Mouse (Mus musculus) embryonic fibroblast, embryonic 13.5 days (primary cell): ENCODE measurements around the gene Pbrm1. TPM values are rescaled to one million over a fixed set of nuclear protein-coding genes. Genes with fewer than 3 reads are reported as not detected.

ENCODE experiments used
- H3K27ac ChIP-seq: 2 replicates; pipeline ENCODE4 v1.5.1; 2012; ENCODE audit warnings: low read length, control low read depth, inconsistent platforms; ENCODE audit not compliant: insufficient read depth
- H3K4me1 ChIP-seq: 2 replicates; pipeline ENCODE4 v1.6.1; 2011; ENCODE audit warnings: low read length; ENCODE audit not compliant: control insufficient read depth, insufficient read depth
- H3K4me3 ChIP-seq: 2 replicates; pipeline ENCODE4 v1.5.1; 2011; ENCODE audit warnings: mild to moderate bottlenecking, control low read depth, low read length; ENCODE audit not compliant: insufficient read depth
- CTCF ChIP-seq: IDR thresholded peaks from 2 replicates; pipeline ENCODE4 v1.5.1; 2011; ENCODE audit warnings: mild to moderate bottlenecking, control low read depth, low read length, moderate library complexity, borderline replicate concordance; ENCODE audit not compliant: insufficient read depth
- POLR2A ChIP-seq: IDR thresholded peaks from 2 replicates; pipeline ENCODE4 v1.6.1; 2011; ENCODE audit warnings: low read depth, mild to moderate bottlenecking, control low read depth, low read length, moderate library complexity
- polyA plus RNA-seq: library from polyadenylated mRNA; stranded (reverse); fragments of >200 nt; gene quantifications from 2 replicates; pipeline ENCODE4 v1.2.4, GENCODE M21; 2011; ENCODE audit warnings: low read depth; ENCODE audit not compliant: missing spikeins, insufficient read length

The Pbrm1 gene
- polyA plus RNA-seq, 1 experiment, result 99.0 TPM

GRCm38 (mm10) chr14:31131272-31131821 is 112.4 kb downstream of the Pbrm1 start:
- Histone ChIP-seq H3K4me3 (peak overlapping the region; percentile 90), H3K4me1 (no peaks in the 10 kb centered on the region; the same call in 1 of the 2 replicates), H3K27ac (no peak overlapping the region)
- TF ChIP-seq POLR2A, result 0 out of 2 replicates have a peak, but pooled peaks have one; percentile 20
- TF ChIP-seq CTCF, result no peak

DNA sequence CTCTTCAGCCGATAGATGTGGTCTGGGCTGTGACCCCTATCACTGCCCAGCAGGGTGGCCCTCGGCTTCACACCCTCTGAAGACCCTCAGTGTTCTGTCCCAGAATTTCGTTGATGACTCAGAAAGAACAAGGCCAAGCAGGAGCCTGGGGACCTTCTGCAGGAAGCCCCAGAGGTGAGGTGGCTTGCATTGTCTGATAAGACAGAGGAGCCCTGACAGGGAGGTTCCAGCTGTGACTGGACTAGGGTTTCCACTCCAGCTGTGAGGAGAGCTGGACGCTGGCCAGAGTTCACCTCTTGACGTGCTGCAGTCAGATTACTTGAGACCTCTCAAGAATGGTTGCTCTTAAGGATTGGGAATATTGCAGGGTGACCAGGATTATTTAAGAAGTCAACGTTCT is 113.1 kb downstream of the Pbrm1 start:
- TF ChIP-seq POLR2A (no peak), CTCF (no peak)
- no peak overlapping the region for H3K27ac ChIP-seq
- H3K4me3 ChIP-seq, result peak overlapping the region; percentile 90
- H3K4me1 ChIP-seq, result no peaks in the 10 kb centered on the region; the same call in 1 of the 2 replicates

DNA sequence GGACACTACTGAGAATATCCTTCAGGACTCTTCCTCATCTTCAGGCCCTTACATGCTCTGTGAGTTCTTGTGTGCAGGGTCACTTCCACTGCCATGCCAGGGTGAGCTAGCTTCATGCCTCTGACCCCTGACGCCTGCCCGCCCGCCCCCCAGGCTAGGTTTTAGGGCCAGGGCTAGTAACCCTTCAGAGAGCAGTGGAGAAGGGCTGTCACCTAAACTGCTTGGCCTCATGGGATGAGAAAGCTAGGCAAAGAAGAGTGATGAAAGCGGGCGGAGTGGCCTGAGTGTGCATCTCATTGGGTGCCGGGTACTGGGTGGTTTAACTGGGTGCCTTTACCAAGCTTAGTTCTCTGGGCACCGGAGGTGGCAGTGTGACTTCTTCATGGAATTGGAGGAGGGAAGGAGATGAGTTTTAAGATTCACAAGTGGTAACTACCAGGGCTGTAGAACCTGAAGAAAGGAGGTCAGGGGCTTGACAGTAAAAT is 113.6 kb downstream of the Pbrm1 start:
- Histone ChIP-seq H3K27ac (no peak overlapping the region), H3K4me1 (no peaks in the 10 kb centered on the region; the same call in 1 of the 2 replicates), H3K4me3 (peak overlapping the region; percentile 90; the same call in 1 of the 2 replicates)
- no peak for TF ChIP-seq CTCF
- TF ChIP-seq POLR2A, result no peak

GRCm38 (mm10) chr14:31133023-31133665 is 114.2 kb downstream of the Pbrm1 start:
- Histone ChIP-seq H3K4me1 (no peaks in the 10 kb centered on the region; the same call in 1 of the 2 replicates), H3K4me3 (no peak overlapping the region), H3K27ac (no peak overlapping the region)
- no peak for TF ChIP-seq CTCF
- TF ChIP-seq POLR2A, result no peak

DNA sequence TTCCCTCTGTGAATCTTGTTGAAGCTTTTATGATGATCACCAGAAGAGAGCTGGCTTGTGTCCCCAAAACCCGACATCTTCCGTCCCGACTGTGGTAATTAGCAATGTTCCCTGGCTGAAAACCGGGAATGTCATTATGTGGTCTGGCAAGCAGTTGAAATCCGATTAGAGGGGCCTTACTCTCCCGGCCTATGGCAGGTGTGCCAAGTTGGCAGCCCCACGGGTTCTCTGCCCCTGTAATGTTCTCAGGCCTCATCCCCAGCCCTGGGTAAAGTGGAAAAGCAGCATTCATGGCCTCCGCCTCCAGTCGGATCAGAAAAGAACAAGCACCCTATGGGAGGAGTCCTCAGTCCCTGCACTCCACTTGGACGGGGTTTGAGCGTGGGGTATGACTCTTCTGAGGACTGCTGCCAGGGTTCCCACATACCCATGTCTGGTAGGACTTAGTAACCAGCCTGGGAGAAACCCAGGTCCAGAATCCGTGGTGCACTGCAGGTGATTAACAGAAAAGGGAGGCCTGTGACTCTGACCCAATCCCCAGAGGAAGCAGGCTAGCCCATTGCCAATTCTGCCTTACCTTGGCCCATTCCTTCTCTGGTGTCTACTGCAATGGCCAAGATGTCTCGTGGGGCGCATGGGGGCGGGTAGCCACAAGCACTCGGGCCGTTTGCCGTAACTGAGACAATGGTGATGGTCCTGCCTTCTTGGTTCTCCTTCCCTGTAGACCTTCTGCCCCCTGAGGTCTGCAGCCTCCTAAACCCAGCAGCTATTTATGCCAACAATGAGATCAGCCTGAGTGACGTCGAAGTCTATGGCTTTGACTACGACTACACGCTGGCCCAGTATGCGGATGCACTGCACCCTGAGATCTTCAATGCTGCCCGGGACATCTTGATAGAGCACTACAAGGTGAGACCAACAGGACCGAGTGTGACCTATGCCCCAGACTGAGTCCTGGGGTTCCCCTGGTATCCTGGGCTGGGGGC is 115.4 kb downstream of the Pbrm1 start:
- no peak overlapping the region for H3K4me3 ChIP-seq
- H3K4me1 ChIP-seq, result no peaks in the 10 kb centered on the region; the same call in 1 of the 2 replicates
- no peak overlapping the region for H3K27ac ChIP-seq
- TF ChIP-seq CTCF, result no peak
- TF ChIP-seq POLR2A, result no peak

DNA sequence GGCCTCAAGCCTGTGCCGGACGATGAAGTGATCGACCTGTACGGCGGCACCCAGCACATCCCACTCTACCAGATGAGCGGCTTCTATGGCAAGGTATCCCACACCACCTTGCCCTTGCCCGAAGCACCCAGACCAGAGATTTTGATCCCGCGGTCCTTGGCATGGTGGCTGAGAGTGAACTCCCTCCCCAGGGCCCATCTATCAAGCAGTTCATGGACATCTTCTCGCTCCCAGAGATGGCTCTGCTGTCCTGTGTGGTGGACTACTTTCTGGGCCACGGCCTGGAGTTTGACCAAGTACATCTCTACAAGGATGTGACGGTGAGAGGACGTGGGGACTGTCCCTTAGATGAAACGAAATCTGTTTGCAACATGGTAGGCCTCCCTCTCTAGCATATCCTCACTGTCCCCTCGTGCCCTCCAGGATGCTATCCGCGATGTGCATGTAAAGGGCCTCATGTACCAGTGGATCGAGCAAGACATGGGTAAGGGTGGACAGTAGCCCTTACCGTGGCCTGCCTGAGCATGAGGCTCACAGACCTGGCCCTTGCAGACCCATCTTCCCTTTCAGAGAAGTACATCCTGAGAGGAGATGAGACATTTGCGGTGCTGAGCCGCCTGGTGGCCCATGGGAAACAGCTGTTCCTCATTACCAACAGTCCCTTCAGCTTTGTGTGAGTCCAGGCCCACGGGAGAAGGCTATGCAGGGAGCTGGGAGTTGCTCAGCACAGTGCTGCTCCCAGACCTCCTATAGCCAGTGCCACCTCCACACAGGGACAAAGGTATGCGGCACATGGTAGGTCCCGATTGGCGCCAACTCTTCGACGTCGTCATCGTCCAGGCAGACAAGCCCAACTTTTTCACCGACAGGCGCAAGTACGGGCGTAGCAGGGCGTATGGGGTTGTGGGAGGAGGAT is 116.8 kb downstream of the Pbrm1 start:
- H3K4me3 ChIP-seq, result no peak overlapping the region
- no peak overlapping the region for H3K27ac ChIP-seq
- no peaks in the 10 kb centered on the region; the same call in 1 of the 2 replicates for H3K4me1 ChIP-seq
- TF ChIP-seq CTCF, result no peak
- no peak for TF ChIP-seq POLR2A

DNA sequence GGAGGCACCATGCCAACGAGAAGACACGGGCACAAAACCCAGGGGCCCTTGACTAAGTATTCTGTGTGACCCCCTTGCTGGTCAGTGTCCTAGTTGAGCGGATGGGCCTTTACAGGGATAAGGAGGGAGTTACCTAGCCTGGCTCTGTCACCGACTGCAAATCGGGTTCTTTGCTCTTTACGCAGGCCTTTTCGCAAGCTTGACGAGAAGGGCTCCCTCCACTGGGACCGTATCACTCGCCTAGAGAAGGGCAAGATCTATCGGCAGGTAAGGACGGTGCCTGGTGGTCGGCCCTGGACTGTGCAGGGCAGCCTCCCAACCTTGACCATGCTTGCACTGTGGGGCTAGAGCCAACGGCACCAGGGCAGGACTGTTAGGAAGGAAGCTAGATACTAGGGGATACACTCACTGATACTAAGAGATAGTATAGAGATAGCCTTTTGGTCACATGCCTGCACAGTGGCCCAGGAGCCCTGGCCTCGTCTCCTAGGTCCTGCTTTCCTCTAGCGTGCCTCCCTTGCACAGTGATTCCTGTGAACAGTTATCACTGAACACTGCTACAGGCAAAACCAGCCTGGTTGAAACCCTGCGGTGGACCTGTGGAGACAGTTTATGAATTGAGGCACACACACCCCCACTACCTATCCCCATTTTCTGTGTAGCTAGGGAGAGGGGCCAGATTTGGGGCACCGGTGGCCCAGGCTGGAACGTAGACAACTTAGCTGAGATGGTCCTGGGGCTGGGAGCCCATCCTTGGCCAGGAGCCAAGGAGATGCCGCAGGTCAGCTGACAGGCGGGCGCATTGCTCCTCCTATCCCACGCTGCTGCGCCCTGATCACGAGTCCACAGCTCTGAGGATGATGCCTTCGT is 117.7 kb downstream of the Pbrm1 start:
- Histone ChIP-seq H3K27ac (no peak overlapping the region), H3K4me3 (no peak overlapping the region), H3K4me1 (no peaks in the 10 kb centered on the region; the same call in 1 of the 2 replicates)
- TF ChIP-seq POLR2A (no peak), CTCF (no peak)

GRCm38 (mm10) chr14:31137281-31137595 is 118.3 kb downstream of the Pbrm1 start:
- no peak for TF ChIP-seq POLR2A
- no peak for TF ChIP-seq CTCF
- H3K4me3 ChIP-seq, result no peak overlapping the region
- no peak overlapping the region for H3K27ac ChIP-seq
- no peaks in the 10 kb centered on the region; the same call in 1 of the 2 replicates for H3K4me1 ChIP-seq
